Comparison of ENCODE assay signal across 23 mouse cellular contexts in the genomic region with DNA sequence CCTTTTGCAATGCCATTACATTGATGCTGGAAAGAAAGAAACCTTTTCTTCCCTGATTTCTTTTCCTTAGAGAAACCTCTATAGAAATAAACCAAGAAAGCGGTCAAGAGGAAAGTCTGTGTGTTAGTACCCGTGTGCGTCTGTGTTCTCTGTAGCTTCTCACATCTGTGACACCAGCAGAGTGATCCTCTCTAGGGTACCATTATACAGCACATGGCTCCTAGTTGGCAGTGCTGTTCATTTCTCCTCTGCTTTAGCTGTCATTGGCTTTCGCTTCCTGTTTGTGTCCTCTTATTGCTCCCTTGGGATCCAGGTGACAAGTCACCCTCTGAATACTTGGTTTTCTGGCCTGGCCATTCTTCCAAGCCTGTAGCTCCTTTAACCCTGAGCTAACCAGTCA. TPM values are rescaled to one million over a fixed set of nuclear protein-coding genes. Genes with fewer than 3 reads are reported as not detected.
DNase-seq lines count a peak whose midpoint lies in the region; ATAC-seq and TF ChIP-seq lines count a peak whose summit lies in the region.
"Had no signal": no experiment of that assay in that cellular context is flagged by ENCODE, and none has a peak within 500 bp of the region (broad histone marks: within the 10 kb centered on the region; RNA-seq: fewer than 3 reads in every experiment).

No protein-coding gene starts in this region.

- intact Hi-C loops in gastrocnemius, adult 2 months (cut with DNase I): no loop called here
- intact Hi-C loops in gastrocnemius, postnatal 14 days (cut with DNase I; ENCODE audit: low total_unique reads): no loop called here

- peaks cover 23% of the 10 kb centered on the region for H3K36me3 ChIP-seq in midbrain, embryonic 11.5 days (ENCODE audit: control insufficient read depth, insufficient read depth, low read length)
- H3K36me3 ChIP-seq in midbrain, embryonic 15.5 days (replicated peaks): peaks cover 66% of the 10 kb centered on the region
- peaks cover 16% of the 10 kb centered on the region for H3K36me3 ChIP-seq in splenic B cell, adult 2 months (ENCODE audit: control insufficient read depth, insufficient read depth, low read length, poor library complexity, severe bottlenecking)

- peak overlapping the region; percentile 12; the same call in 1 of the 2 replicates for H3K27ac ChIP-seq in gastrocnemius, adult 2 months
- H3K27ac ChIP-seq in midbrain, embryonic 11.5 days (ENCODE audit: low read depth, low read length): no peak overlapping the region
- no peak overlapping the region for H3K27ac ChIP-seq in midbrain, embryonic 15.5 days
- H3K27ac ChIP-seq: embryonic facial prominence, embryonic 13.5 days; embryonic facial prominence, embryonic 15.5 days; forebrain, embryonic 10.5 days; forebrain, embryonic 12.5 days had no signal

- no peak for DNase-seq in gastrocnemius, adult 2 months
- no peak for DNase-seq in gastrocnemius, postnatal 14 days
- DNase-seq in midbrain, embryonic 11.5 days (ENCODE audit: low spot score, missing footprints): peak; percentile 49
- DNase-seq in splenic B cell, adult 2 months (ENCODE audit: low read depth, low spot score): peak; percentile 9
- DNase-seq: adrenal gland, adult 2 months; adrenal gland, postnatal 10 days; adrenal gland, postnatal 25 days; cerebellum, adult 11 months; cerebellum, adult 18-20 months; cerebellum, adult 8-10 months; cerebellum, adult 9-11 months; cerebellum, postnatal 14 days; cerebellum, postnatal 36 days; embryo, embryonic 11 days had no signal

- H3K4me3 ChIP-seq in gastrocnemius, adult 2 months: no peak overlapping the region
- H3K4me3 ChIP-seq in midbrain, embryonic 11.5 days (ENCODE audit: low read depth, low read length): no peak overlapping the region
- no peak overlapping the region for H3K4me3 ChIP-seq in midbrain, embryonic 15.5 days
- H3K4me3 ChIP-seq: embryonic facial prominence, embryonic 13.5 days; embryonic facial prominence, embryonic 15.5 days; erythroblast, embryonic 14.5 days; forebrain, embryonic 10.5 days; forebrain, embryonic 12.5 days had no signal

- H3K4me1 ChIP-seq in midbrain, embryonic 11.5 days (ENCODE audit: control insufficient read depth, insufficient read depth, low read length): no peaks in the 10 kb centered on the region
- H3K4me1 ChIP-seq in midbrain, embryonic 15.5 days: no peaks in the 10 kb centered on the region
- H3K4me1 ChIP-seq: embryonic facial prominence, embryonic 13.5 days; embryonic facial prominence, embryonic 15.5 days; forebrain, embryonic 10.5 days; forebrain, embryonic 12.5 days had no signal

- H3K9me3 ChIP-seq in midbrain, embryonic 11.5 days (ENCODE audit: control insufficient read depth, low read length): no peaks in the 10 kb centered on the region
- H3K9me3 ChIP-seq in midbrain, embryonic 15.5 days: no peaks in the 10 kb centered on the region
- H3K9me3 ChIP-seq: embryonic facial prominence, embryonic 13.5 days; embryonic facial prominence, embryonic 15.5 days; forebrain, embryonic 10.5 days; forebrain, embryonic 12.5 days had no signal

- TF ChIP-seq CTCF in gastrocnemius, adult 2 months (IDR thresholded peaks at IDR 0.05): no peak

- no peak for ATAC-seq in midbrain, embryonic 11.5 days (ENCODE audit: low FRiP score)
- ATAC-seq in midbrain, embryonic 15.5 days (replicated peaks): no peak
- ATAC-seq in CD4-positive, CD25-positive, alpha-beta regulatory T cell, adult 4 months: no peak
- ATAC-seq: forebrain, embryonic 14.5 days; forebrain, embryonic 16.5 days had no signal

- no peaks in the 10 kb centered on the region for H3K27me3 ChIP-seq in midbrain, embryonic 11.5 days (ENCODE audit: control insufficient read depth, insufficient read depth, low read length)
- H3K27me3 ChIP-seq in midbrain, embryonic 15.5 days (replicated peaks): no peaks in the 10 kb centered on the region
- no peaks in the 10 kb centered on the region for H3K27me3 ChIP-seq in splenic B cell, adult 2 months (ENCODE audit: control insufficient read depth, insufficient read depth, low read length, poor library complexity, severe bottlenecking)
- H3K27me3 ChIP-seq: embryonic facial prominence, embryonic 13.5 days; embryonic facial prominence, embryonic 15.5 days; forebrain, embryonic 12.5 days had no signal

- no peak overlapping the region for H3K9ac ChIP-seq in midbrain, embryonic 11.5 days (ENCODE audit: low read length)
- H3K9ac ChIP-seq in midbrain, embryonic 15.5 days: no peak overlapping the region
- H3K9ac ChIP-seq: embryonic facial prominence, embryonic 13.5 days; embryonic facial prominence, embryonic 15.5 days; forebrain, embryonic 12.5 days had no signal

- H3K4me2 ChIP-seq in midbrain, embryonic 11.5 days: no peak overlapping the region
- no peak overlapping the region for H3K4me2 ChIP-seq in midbrain, embryonic 15.5 days
- H3K4me2 ChIP-seq: embryonic facial prominence, embryonic 13.5 days; embryonic facial prominence, embryonic 15.5 days; forebrain, embryonic 12.5 days had no signal

- 92% methylated on average over 4 of the region's 4 CpGs for WGBS in midbrain, embryonic 11.5 days
- WGBS in midbrain, embryonic 15.5 days: 92% methylated on average over 4 of the region's 4 CpGs

RNA-seq across cellular contexts. Expression of a gene that starts 29.1 kb away (rescaled TPM):
- total RNA-seq in gastrocnemius, adult 2 months (2021): 10 to 100 TPM; 17.4 to 20.7 TPM
- total RNA-seq in gastrocnemius, postnatal 14 days (2021): 10 to 100 TPM; 17.3 to 19.1 TPM
- 79.4 and 80.5 TPM in 2 replicates for polyA plus RNA-seq in midbrain, embryonic 11.5 days (2014; fragmentation: Nextera tagmentation; extraction: Ambion mirVana)
- 35.4 and 40.8 TPM in 2 replicates for polyA plus RNA-seq in midbrain, embryonic 15.5 days (2015; fragmentation: Nextera tagmentation; extraction: Ambion mirVana)
- polyA plus RNA-seq in CD4-positive, CD25-positive, alpha-beta regulatory T cell, adult 4 months (2017; shearing (Covaris generic)): 10 to 100 TPM; 36.0 to 37.2 TPM

RNA-seq across cellular contexts. Expression of a gene that starts 37.5 kb away (rescaled TPM):
- total RNA-seq in gastrocnemius, adult 2 months (2021): 1 to 10 TPM; 8.5 TPM
- total RNA-seq in gastrocnemius, postnatal 14 days (2021): 1 to 10 TPM; 8.3 to 9.0 TPM
- polyA plus RNA-seq in midbrain, embryonic 11.5 days (2014; fragmentation: Nextera tagmentation; extraction: Ambion mirVana): 68.4 and 75.9 TPM in 2 replicates
- 52.6 and 56.4 TPM in 2 replicates for polyA plus RNA-seq in midbrain, embryonic 15.5 days (2015; fragmentation: Nextera tagmentation; extraction: Ambion mirVana)
- polyA plus RNA-seq in CD4-positive, CD25-positive, alpha-beta regulatory T cell, adult 4 months (2017; shearing (Covaris generic)): 10 to 100 TPM; 32.1 to 38.5 TPM

Comparison
In these comparisons a context has a peak if more than half of its experiments do, and no peak if none do; other contexts are left out.
1. DNase-seq: peak in midbrain, embryonic 11.5 days (single experiment) and splenic B cell, adult 2 months (single experiment); none in gastrocnemius, adult 2 months (single experiment) and gastrocnemius, postnatal 14 days (single experiment).